Mouse (Mus musculus) CD4-positive helper T cell, adult 2 months (primary cell): Measurements from ENCODE around the gene Cd72.
A peak's percentile ranks its signal among the peaks of the same experiment; 100 is the strongest.

Source experiments
- DNase-seq: peaks from one replicate; pipeline ENCODE4 v3.0.0-alpha.2; 2012; ENCODE audit warnings: low read depth, missing footprints, low spot score

The Cd72 gene

DNA sequence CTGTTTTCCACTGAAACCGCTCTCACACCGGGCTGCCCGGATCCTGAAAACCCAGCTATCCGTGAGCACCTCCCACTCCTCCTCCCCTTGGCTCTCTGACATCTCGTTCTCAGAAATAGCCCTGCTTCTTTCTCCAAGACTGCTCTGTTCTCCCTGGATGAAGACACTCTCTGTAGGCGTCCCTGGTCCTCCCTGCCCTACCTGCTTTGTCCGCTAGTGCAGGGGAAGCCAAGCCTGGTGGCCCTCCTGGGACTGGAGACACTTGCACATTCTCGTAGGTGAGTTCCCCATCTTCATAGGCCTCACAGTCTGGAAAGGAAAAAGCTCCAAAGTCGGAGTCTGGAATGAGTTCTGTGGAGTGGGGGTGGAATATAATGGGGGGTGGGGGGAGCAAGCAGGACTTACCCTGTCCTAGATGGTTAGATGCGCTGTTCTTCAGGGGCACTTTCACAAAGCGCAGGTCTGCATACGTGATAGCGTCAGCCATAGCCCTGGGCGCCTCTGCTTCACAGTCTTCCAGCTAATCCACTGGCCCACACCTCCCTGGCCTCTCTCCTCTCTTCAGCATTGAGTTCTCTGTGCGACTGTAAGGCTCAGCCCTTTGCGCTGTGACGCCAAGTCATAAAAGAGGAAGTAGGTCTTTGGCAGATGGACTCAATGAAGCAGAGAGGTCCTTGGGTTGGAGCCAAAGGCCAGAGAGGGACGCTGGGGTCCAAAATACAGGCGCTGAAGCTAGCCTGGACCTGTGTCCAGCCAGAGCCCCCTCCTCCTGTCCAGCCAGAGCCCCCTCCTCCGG, at the start of gene Cd72:
Cd72 (minus strand) TSS at position 588 of the 796 bp plus-strand sequence.
- DNase-seq: peak; percentile 17

DNA sequence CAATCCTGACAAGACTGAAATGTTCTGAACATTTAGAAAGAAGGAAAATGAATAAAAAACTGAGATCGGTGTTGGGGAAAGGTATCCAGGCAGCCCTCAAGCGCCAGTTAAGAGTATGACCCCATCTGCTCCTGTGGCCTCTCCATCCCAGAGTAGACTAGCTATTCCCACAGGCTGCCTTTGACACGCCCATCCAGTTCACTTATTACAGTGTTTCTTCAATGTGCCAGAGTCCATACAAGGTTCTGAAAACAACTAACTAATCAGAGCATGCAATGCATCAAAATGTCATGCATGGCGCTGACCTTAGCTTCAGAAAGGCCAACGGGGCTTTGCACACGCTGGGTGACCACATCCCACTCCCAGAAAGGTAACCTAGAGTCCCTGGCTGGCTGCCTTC, 49.1 kb upstream of the Cd72 start:
- no peak for DNase-seq

DNA sequence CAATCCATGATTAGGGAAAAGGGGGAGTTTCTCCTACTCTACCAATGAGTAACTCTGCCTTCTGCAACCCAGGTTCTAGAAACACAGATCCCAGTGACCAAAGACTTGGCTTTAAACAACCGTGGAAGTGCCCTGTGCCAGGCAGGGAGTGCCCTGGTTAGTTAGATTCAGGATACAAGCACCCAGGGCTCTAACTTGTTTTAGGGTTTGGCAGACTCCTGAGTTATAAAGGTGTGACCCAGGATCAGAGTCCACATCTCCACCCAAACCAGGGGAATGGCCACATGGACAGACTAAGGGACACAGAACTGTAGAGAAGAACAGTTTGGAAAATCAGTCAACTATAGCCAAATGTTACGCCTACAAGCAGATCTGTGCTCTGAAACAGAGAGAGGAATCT, 48.6 kb upstream of the Cd72 start:
- no peak for DNase-seq

GRCm38 (mm10) chr4:43499407-43500333, 45.2 kb upstream of the Cd72 start, which contains the start of gene Arhgef39:
Gene Arhgef39, minus strand, starts transcription at chr4:43499695.
- DNase-seq: peak; percentile 80

- DNase-seq: peak; percentile 26
These were observed 44.6 kb upstream of the Cd72 start for GRCm38 (mm10) chr4:43498983-43499382.

- DNase-seq: no peak
These were observed 43.5 kb upstream of the Cd72 start for GRCm38 (mm10) chr4:43497946-43498345.

GRCm38 (mm10) chr4:43497405-43497804, 43.0 kb upstream of the Cd72 start:
- DNase-seq: no peak

GRCm38 (mm10) chr4:43496587-43496986, 42.2 kb upstream of the Cd72 start:
- no peak for DNase-seq

- no peak for DNase-seq
These were observed 39.4 kb upstream of the Cd72 start for GRCm38 (mm10) chr4:43493846-43494240.

DNA sequence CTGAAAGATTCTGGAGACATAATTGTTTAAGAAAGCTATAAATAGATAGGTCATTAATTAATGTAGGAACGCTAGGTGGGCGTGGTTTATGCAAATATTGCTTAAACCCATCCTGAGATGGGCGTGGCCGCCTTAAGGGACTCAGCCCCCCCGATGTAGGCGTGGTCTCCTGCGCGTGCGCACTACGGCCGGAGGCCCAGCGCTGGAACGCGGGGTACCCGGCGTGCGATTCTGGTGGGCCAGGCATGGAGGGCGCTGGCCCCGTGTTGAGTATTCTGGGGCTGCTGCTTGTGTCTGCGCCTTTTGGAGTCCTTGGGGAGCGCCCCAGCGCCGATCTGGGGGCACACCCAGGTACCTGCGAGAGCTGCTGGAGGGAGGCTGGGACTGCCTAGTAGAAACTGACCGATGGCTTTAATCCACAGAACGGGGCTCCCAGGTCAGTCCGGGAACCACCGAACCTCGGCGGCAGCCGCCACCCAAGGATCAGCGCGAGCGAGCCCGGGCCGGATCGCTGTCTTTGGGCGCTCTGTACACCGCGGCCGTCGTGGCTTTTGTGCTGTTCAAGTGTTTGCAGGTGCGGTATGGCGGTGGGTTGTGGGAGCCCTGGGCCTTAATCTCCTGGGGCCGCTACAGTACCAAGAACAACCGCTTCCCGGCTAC, 38.9 kb upstream of the Cd72 start:
- DNase-seq: peak; percentile 95

DNA sequence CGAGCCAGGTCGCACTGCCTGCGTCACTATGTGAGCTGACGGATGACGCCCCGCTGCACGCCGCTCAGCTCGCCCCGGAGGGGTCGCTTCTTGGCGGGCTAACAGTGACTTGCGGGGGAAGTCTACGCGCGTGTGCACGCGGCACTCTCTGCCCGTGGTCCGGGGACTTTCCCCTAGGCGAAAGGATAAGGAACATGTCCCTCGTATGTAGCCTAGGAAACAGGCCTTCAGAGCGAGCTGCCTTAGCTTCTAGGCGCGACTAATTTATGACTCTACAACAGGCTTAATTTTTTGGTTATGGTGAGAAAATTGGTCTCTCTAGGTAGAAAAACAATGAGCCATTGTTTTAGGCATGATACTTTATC, 38.4 kb upstream of the Cd72 start, which contains the start of gene Ccdc107:
Ccdc107 (plus strand) TSS at position 80 of the 365 bp plus-strand sequence.
- DNase-seq: peak; percentile 99

DNA sequence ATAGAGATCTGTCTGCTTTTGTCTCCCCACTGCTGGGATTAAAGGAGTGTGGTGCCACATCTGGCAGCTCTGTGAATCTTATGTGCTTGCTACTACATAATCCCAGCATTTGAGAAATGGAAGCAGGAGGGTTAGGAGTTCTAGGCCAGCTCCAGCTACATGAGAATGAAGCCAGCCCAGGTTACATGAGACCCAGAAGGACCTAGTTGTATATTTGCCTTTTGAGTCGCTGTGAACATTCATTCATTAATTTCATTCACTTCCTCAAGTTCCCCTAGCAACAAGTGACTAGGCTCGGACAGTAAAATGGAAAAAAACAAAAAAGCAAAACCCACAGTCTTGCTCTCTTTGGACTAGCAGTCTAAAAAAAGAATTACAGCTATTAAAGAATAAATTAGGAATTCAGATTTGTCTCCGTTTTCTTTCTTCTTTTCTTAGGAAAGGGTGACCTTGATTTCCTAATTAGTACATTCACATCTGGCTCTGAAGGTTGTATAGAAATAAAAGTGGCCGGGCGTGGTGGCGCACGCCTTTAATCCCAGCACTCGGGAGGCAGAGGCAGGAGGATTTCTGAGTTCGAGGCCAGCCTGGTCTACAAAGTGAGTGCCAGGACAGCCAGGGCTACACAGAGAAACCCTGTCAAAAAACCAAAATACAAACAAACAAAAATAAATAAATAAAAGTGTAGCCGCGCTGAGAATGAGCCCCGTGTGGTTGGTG, 37.8 kb upstream of the Cd72 start:
- no peak for DNase-seq

DNA sequence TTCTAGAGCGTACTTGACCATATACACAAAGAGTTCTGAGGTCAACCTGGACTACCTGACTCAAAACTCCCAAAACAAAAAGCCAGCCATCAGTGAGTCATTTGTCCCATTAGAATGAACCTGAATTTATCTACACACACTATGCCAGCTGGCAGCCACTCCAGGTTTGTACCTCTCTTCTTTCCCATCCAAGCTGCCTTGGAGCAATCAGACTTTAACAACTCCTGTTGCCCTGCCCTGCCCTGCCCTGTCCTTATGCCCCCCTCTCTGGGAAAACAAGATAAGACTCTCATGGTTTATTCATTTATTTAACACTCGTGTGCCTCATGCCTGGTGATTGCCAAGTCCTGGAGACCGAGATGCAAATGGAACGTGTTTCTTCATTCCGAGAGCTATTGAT, 36.4 kb upstream of the Cd72 start:
- DNase-seq: no peak

GRCm38 (mm10) chr4:43489611-43490010, 35.2 kb upstream of the Cd72 start:
- no peak for DNase-seq

DNA sequence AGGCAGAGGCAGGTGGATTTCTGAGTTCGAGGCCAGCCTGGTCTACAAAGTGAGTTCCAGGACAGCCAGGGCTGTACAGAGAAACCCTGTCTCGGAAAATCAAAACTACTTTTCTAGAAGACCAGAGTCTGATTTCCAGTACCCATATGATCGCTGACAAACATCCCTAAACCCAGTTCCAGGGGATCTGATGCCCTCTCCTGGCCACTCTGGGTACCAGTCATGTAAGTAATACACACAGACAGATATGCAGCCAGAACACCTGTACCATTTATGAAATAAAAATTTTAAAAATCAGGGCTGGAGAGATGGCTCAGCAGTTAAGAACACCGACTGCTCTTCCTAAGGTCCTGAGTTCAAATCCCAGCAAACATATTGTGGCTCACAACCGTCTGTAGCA, 31.2 kb upstream of the Cd72 start:
- DNase-seq: peak; percentile 36

DNA sequence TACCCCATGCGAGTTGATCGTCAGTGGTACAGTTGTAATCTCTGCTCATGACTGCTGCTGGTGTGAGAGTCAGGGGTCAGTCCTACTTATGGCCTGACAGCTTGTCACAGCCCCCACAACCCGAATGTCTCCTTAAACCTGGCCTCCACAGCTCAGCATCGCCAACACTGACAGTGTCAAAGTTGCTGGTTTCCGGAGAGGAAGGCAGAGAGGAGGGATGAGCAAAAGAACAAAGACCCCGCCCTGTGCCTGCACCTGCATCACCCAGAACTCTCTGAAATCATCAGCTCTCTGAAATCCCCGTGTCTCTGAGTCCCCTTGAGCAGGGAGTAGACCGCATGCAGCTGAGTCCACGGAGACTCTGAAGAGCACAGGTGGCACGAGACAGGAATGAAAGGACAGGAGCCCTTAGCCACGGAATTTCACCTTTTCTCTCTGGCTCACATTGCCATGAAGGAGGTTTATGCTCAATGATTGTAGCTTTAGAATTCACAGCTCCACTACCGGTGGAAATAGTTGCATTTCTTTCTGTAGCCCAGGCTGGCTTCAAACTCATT, 29.2 kb upstream of the Cd72 start, which contains the start of gene Sit1:
Sit1 (minus strand) TSS at position 200 of the 557 bp plus-strand sequence.
- DNase-seq: peak; percentile 84

DNA sequence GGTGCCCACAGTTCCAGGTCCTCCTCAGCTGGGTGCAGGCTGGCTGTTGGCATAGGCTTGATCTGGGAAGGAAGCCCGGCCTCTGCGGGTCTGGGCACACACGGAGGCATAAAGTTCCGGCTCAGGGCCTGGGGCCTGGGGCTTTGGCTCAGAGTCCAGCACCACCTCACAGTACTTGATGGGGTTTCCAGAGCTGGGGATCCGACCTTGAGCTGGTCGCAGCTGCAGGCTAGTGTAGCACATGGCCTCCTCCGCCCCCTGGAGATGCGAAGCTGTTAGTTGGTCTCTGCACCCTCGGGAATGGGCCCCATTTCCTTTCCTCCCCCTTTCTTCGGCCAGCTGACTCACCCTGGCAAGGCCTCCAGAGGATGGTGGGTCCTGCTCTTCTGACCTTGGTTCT, 28.2 kb upstream of the Cd72 start:
- peak; percentile 39 for DNase-seq

GRCm38 (mm10) chr4:43481894-43482456, 27.5 kb upstream of the Cd72 start:
- DNase-seq: peak; percentile 81

GRCm38 (mm10) chr4:43480985-43481384, 26.6 kb upstream of the Cd72 start:
- DNase-seq: no peak
